In genomic region chr5:76974554-76975285, GRCm38 (mm10) we compare ENCODE assay signal across 8 mouse cellular contexts. TPM values are rescaled to one million over a fixed set of nuclear protein-coding genes. Genes with fewer than 3 reads are reported as not detected.
DNase-seq lines count a peak whose midpoint lies in the region; ATAC-seq and TF ChIP-seq lines count a peak whose summit lies in the region.

TSS of gene Srp72 (plus strand) at chr5:76974683.

- TF ChIP-seq CTCF in CH12.LX (conservative IDR thresholded peaks at IDR 0.05 in 1 of 2, IDR thresholded peaks at IDR 0.05 in 1 of 2; ENCODE audit: low read depth in 2 of 2, low read length in 2 of 2): no peak

- H3K4me2 ChIP-seq in CH12.LX (ENCODE audit: insufficient read depth, low read depth, poor library complexity, severe bottlenecking): peak within 1 kb of the TSS; percentile 94
- H3K4me2 ChIP-seq in forebrain, embryonic 12.5 days: peak within 1 kb of the TSS; percentile 88
- peak within 1 kb of the TSS; percentile 94 for H3K4me2 ChIP-seq in heart, embryonic 16.5 days (ENCODE audit: low read depth, low read length)
- H3K4me2 ChIP-seq in liver, embryonic 13.5 days: peak within 1 kb of the TSS; percentile 82
- H3K4me2 ChIP-seq in stomach, embryonic 14.5 days (replicated peaks; ENCODE audit: low read depth, low read length): peak within 1 kb of the TSS; percentile 77

- dilution Hi-C loops in CH12.LX (cut with MboI; ENCODE audit: extremely low pct_ligation_motif_present, extremely low pct_unique_long_range_greater_than_20kb, low sequenced_read_pairs): no loop called here

- peak; percentile 86 for DNase-seq in CH12.LX (ENCODE audit: extremely low read depth)
- peak; percentile 73 for DNase-seq in c-Kit-positive CD71-positive TER-119-negative erythroid progenitor cells, embryonic 14.5 days (ENCODE audit: low read depth)
- DNase-seq in kidney, postnatal 25 days: peak; percentile 91 to 92
- peak; percentile 64 for DNase-seq in liver, embryonic 13.5 days
- DNase-seq in natural killer cell, adult 2 months (ENCODE audit: low spot score in 2 of 2): peak; percentile 69 to 81

- peak; percentile 72 for TF ChIP-seq POLR2A in CH12.LX (IDR thresholded peaks at IDR 0.05; ENCODE audit: low read depth, low read length)

- H3K27me3 ChIP-seq in CH12.LX (replicated peaks): no peaks in the 10 kb centered on the region
- no peaks in the 10 kb centered on the region for H3K27me3 ChIP-seq in forebrain, embryonic 12.5 days
- no peaks in the 10 kb centered on the region for H3K27me3 ChIP-seq in heart, embryonic 16.5 days (ENCODE audit: control insufficient read depth, insufficient read depth, low read length)
- no peaks in the 10 kb centered on the region for H3K27me3 ChIP-seq in liver, embryonic 13.5 days
- no peaks in the 10 kb centered on the region for H3K27me3 ChIP-seq in stomach, embryonic 14.5 days (ENCODE audit: control insufficient read depth, insufficient read depth, low read length)

- peak within 1 kb of the TSS; percentile 93 to 99 (median 98) for H3K4me3 ChIP-seq in CH12.LX (replicated peaks in 1 of 3; ENCODE audit: low read depth in 2 of 3, low read length in 2 of 3, poor library complexity in 1 of 3)
- H3K4me3 ChIP-seq in forebrain, embryonic 12.5 days (replicated peaks): peak within 1 kb of the TSS; percentile 89
- H3K4me3 ChIP-seq in heart, embryonic 16.5 days (ENCODE audit: low read length): peak within 1 kb of the TSS; percentile 100
- H3K4me3 ChIP-seq in liver, embryonic 13.5 days (replicated peaks): peak within 1 kb of the TSS; percentile 98
- H3K4me3 ChIP-seq in stomach, embryonic 14.5 days (ENCODE audit: low read depth, low read length): peak within 1 kb of the TSS; percentile 89

- H3K79me2 ChIP-seq in CH12.LX (replicated peaks; ENCODE audit: control insufficient read depth, extremely low read depth, insufficient read depth, poor library complexity, severe bottlenecking): peaks cover 31% of the 10 kb centered on the region

- no peak for TF ChIP-seq RAD21 in CH12.LX (IDR thresholded peaks at IDR 0.05; ENCODE audit: low read depth, low read length)

- H3K4me1 ChIP-seq in CH12.LX (ENCODE audit: control insufficient read depth in 1 of 2, insufficient read depth in 2 of 2): peaks cover 4 to 17% of the 10 kb centered on the region in 2 experiments; a peak in 3 of 4 replicates
- H3K4me1 ChIP-seq in forebrain, embryonic 12.5 days: peaks cover 14% of the 10 kb centered on the region
- peaks cover 11% of the 10 kb centered on the region for H3K4me1 ChIP-seq in heart, embryonic 16.5 days (ENCODE audit: control insufficient read depth, insufficient read depth, low read length)
- peaks cover 29% of the 10 kb centered on the region for H3K4me1 ChIP-seq in liver, embryonic 13.5 days (replicated peaks)
- H3K4me1 ChIP-seq in stomach, embryonic 14.5 days (ENCODE audit: control insufficient read depth, insufficient read depth, low read length): peaks cover 5% of the 10 kb centered on the region; the same call in 1 of the 2 replicates

- under 1% methylated on average over 59 of the region's 60 CpGs for WGBS in forebrain, embryonic 12.5 days
- WGBS in heart, embryonic 16.5 days: under 1% methylated on average over 60 of the region's 60 CpGs
- WGBS in liver, embryonic 13.5 days (ENCODE audit: insufficient replicate concordance): under 1% methylated on average over 60 of the region's 60 CpGs
- WGBS in stomach, embryonic 14.5 days: under 1% methylated on average over 60 of the region's 60 CpGs

- in situ Hi-C loops in CH12.LX (cut with MboI; ENCODE audit: low pct_ligation_motif_present, low pct_unique_long_range_greater_than_20kb, low sequenced_read_pairs): no loop called here

- no peak for TF ChIP-seq EP300 in CH12.LX (IDR thresholded peaks at IDR 0.05; ENCODE audit: low read length)

- H3K9ac ChIP-seq in CH12.LX (ENCODE audit: insufficient read depth, low read depth): peak within 1 kb of the TSS; percentile 97
- H3K9ac ChIP-seq in forebrain, embryonic 12.5 days: peak within 1 kb of the TSS; percentile 80
- H3K9ac ChIP-seq in heart, embryonic 16.5 days (ENCODE audit: low read length): peak within 1 kb of the TSS; percentile 97
- peak within 1 kb of the TSS; percentile 95 for H3K9ac ChIP-seq in liver, embryonic 13.5 days
- peak within 1 kb of the TSS; percentile 85 for H3K9ac ChIP-seq in stomach, embryonic 14.5 days (replicated peaks; ENCODE audit: low read depth, low read length)

- H3K36me3 ChIP-seq in CH12.LX (replicated peaks in 1 of 2; ENCODE audit: control insufficient read depth in 1 of 2, insufficient read depth in 1 of 2, low read length in 1 of 2): peaks cover 28 to 45% of the 10 kb centered on the region in 2 experiments
- H3K36me3 ChIP-seq in forebrain, embryonic 12.5 days (replicated peaks): peaks cover 39% of the 10 kb centered on the region
- H3K36me3 ChIP-seq in heart, embryonic 16.5 days (ENCODE audit: control insufficient read depth, insufficient read depth): peaks cover 14% of the 10 kb centered on the region
- peaks cover 39% of the 10 kb centered on the region for H3K36me3 ChIP-seq in liver, embryonic 13.5 days
- peaks cover 18% of the 10 kb centered on the region for H3K36me3 ChIP-seq in stomach, embryonic 14.5 days (ENCODE audit: control insufficient read depth, insufficient read depth, low read length)

- peak; percentile 94 for ATAC-seq in forebrain, embryonic 12.5 days (ENCODE audit: low FRiP score)
- peak; percentile 92 for ATAC-seq in heart, embryonic 16.5 days (replicated peaks; ENCODE audit: extremely low read depth, insufficient read depth, low FRiP score)
- ATAC-seq in liver, embryonic 13.5 days (ENCODE audit: low read depth): peak; percentile 88
- ATAC-seq in stomach, embryonic 14.5 days (ENCODE audit: insufficient number of reproducible peaks, insufficient read depth, low FRiP score, low read depth): peak; percentile 94

- no peaks in the 10 kb centered on the region for H3K9me3 ChIP-seq in CH12.LX (replicated peaks; ENCODE audit: low read length)
- H3K9me3 ChIP-seq in forebrain, embryonic 12.5 days: no peaks in the 10 kb centered on the region
- no peaks in the 10 kb centered on the region for H3K9me3 ChIP-seq in heart, embryonic 16.5 days (replicated peaks; ENCODE audit: control insufficient read depth, low read length)
- H3K9me3 ChIP-seq in liver, embryonic 13.5 days (replicated peaks): no peaks in the 10 kb centered on the region
- H3K9me3 ChIP-seq in stomach, embryonic 14.5 days (ENCODE audit: control insufficient read depth, low read depth, low read length): no peaks in the 10 kb centered on the region

- peak within 1 kb of the TSS; percentile 83 for H3K27ac ChIP-seq in CH12.LX (ENCODE audit: insufficient read depth, low read depth)
- peak within 1 kb of the TSS; percentile 86 for H3K27ac ChIP-seq in forebrain, embryonic 12.5 days
- H3K27ac ChIP-seq in heart, embryonic 16.5 days (ENCODE audit: low read length): peak within 1 kb of the TSS; percentile 96
- H3K27ac ChIP-seq in liver, embryonic 13.5 days: peak within 1 kb of the TSS; percentile 87
- peak within 1 kb of the TSS; percentile 84 for H3K27ac ChIP-seq in stomach, embryonic 14.5 days (ENCODE audit: low read length)

TF ChIP-seq in CH12.LX, 34 proteins besides CTCF, POLR2A, EP300 and RAD21 (continues in another document):
- TF ChIP-seq ZMIZ1 (IDR thresholded peaks at IDR 0.05; ENCODE audit: low read depth, low read length) (peak; percentile 69; the same call in 1 of the 2 replicates), MEF2A (IDR thresholded peaks at IDR 0.05; ENCODE audit: borderline replicate concordance, low read depth, low read length) (0 out of 2 replicates have a peak, but pooled peaks have one; percentile 16), CHD2 (IDR thresholded peaks at IDR 0.05; ENCODE audit: low read length) (peak; percentile 95), MXI1 (IDR thresholded peaks at IDR 0.05; ENCODE audit: low read depth, low read length) (peak; percentile 90), JUN (IDR thresholded peaks at IDR 0.05; ENCODE audit: insufficient read depth, low read depth, low read length) (no peak), UBTF (IDR thresholded peaks at IDR 0.05; ENCODE audit: low read depth, low read length) (no peak), KAT2A (IDR thresholded peaks at IDR 0.05; ENCODE audit: insufficient replicate concordance, low read length) (peak; percentile 77; the same call in 1 of the 2 replicates), E2F4 (IDR thresholded peaks at IDR 0.05; ENCODE audit: insufficient replicate concordance, low read depth, low read length) (no peak), TCF12 (IDR thresholded peaks at IDR 0.05; ENCODE audit: low read depth, low read length) (peak; percentile 75), NELFE (IDR thresholded peaks at IDR 0.05; ENCODE audit: low read depth, low read length) (peak; percentile 73; the same call in 1 of the 2 replicates), ETS1 (conservative IDR thresholded peaks at IDR 0.05; ENCODE audit: low read depth, low read length) (no peak), SIN3A (IDR thresholded peaks at IDR 0.05; ENCODE audit: low read length) (peak; percentile 97), MAZ (IDR thresholded peaks at IDR 0.05; ENCODE audit: low read depth, low read length) (peak; percentile 87), MAX (IDR thresholded peaks at IDR 0.05; ENCODE audit: low read length) (peak; percentile 75), IRF4 (IDR thresholded peaks at IDR 0.05; ENCODE audit: low read depth, low read length) (0 out of 2 replicates have a peak, but pooled peaks have one; percentile 30), RCOR1 (conservative IDR thresholded peaks at IDR 0.05; ENCODE audit: low read depth, low read length) (no peak), HCFC1 (IDR thresholded peaks at IDR 0.05; ENCODE audit: low read depth, low read length) (peak; percentile 77), NRF1 (IDR thresholded peaks at IDR 0.05; ENCODE audit: low read depth, low read length) (peak; percentile 29; the same call in 1 of the 2 replicates), ELF1 (IDR thresholded peaks at IDR 0.05; ENCODE audit: low read depth, low read length) (peak; percentile 71), CHD1 (IDR thresholded peaks at IDR 0.05; ENCODE audit: low read depth, low read length) (peak; percentile 64), MAFK (IDR thresholded peaks at IDR 0.05; ENCODE audit: insufficient replicate concordance, low read length) (no peak), POLR2AphosphoS2 (IDR thresholded peaks at IDR 0.05; ENCODE audit: low read depth, low read length) (no peak), ZKSCAN1 (IDR thresholded peaks at IDR 0.05; ENCODE audit: borderline replicate concordance, low read depth, low read length) (no peak)

RNA-seq across cellular contexts. Expression of gene Srp72, which starts in this region (rescaled TPM):
- total RNA-seq in CH12.LX (2012; rRNA removed) (73.6 and 77.4 TPM in 2 replicates), CH12.LX (2014; rRNA removed) (85.2 and 88.9 TPM in 2 replicates)
- polyA plus RNA-seq in CH12.LX (2012; ENCODE audit: insufficient read length, low read depth): 148 and 171 TPM in 2 replicates
- 63.5 and 64.3 TPM in 2 replicates for polyA plus RNA-seq in forebrain, embryonic 12.5 days (2016; fragmentation: Nextera tagmentation; extraction: Ambion mirVana)
- polyA plus RNA-seq in heart, embryonic 16.5 days (2015; fragmentation: Nextera tagmentation; extraction: Ambion mirVana): 51.9 and 53.8 TPM in 2 replicates
- polyA plus RNA-seq in liver, embryonic 13.5 days (2015; fragmentation: Nextera tagmentation; extraction: Ambion mirVana): 54.6 and 55.9 TPM in 2 replicates
- polyA plus RNA-seq in stomach, embryonic 14.5 days (2014; fragmentation: Nextera tagmentation; extraction: Ambion mirVana): 105 and 113 TPM in 2 replicates

Comparison
In these comparisons a context has a peak if more than half of its experiments do, and no peak if none do; other contexts are left out.
1. Peak in every context shown above with its lines: DNase-seq, ATAC-seq, H3K4me3 ChIP-seq and H3K27ac ChIP-seq.